Mouse (Mus musculus): ENCODE results near the gene Hid1.

Gene Hid1

DNA sequence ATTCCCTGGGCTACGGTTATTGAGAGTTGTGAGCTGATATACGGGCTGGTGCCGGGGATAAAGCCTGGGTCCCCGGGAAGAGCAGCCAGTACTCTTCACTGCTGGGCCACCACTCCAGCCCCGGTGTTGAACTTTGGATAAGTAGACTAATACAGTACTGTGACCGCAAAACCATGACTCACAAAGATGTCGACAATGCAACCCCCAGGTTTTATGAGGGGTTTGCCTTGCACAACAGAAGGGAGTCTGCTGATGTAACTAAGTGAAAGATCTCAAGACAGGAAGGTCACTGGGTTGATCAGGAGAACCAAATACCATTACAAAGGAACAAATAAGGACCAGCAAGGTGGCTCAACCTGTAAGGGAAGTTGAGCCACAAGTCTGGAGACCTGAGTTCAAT is 9.2 kb upstream of the Hid1 start:
- DNase-seq (ENCODE audit: extremely low spot score, low read depth, low spot score): no peak

DNA sequence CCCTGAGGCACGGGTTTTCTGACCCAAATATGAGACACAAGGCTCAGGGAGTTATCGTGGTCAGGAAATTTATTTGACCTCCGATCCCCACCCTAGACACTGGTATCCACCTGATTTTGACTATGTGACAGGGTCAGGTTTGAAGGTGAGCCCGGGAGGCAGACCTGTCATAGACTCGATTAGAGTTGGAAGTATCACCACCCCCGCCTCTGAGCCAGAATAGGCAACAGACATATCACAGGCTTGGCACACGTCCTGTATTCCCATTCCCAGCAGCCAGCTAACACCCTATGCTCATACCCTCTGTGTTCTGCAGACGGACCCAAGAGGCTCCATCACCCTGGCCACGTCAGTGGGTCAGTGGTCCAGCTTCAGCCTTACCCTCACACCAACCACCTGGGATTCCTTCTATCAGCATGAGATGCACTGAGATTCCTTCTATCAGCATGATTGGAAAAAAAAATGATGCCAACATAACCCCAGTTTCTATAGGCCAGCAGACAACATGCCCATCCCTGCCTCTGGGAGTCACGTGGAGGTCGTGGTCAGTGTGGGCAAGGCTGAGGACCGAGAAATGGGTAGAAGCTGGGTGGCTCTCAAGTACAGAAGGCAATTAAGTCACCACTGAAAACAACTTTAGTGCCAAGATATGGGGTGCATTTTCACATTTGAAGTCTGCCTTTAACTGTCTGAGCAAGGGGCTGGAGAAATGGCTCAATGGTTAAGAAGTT is 7.3 kb upstream of the Hid1 start:
- DNase-seq (ENCODE audit: extremely low spot score, low read depth, low spot score): no peak

DNA sequence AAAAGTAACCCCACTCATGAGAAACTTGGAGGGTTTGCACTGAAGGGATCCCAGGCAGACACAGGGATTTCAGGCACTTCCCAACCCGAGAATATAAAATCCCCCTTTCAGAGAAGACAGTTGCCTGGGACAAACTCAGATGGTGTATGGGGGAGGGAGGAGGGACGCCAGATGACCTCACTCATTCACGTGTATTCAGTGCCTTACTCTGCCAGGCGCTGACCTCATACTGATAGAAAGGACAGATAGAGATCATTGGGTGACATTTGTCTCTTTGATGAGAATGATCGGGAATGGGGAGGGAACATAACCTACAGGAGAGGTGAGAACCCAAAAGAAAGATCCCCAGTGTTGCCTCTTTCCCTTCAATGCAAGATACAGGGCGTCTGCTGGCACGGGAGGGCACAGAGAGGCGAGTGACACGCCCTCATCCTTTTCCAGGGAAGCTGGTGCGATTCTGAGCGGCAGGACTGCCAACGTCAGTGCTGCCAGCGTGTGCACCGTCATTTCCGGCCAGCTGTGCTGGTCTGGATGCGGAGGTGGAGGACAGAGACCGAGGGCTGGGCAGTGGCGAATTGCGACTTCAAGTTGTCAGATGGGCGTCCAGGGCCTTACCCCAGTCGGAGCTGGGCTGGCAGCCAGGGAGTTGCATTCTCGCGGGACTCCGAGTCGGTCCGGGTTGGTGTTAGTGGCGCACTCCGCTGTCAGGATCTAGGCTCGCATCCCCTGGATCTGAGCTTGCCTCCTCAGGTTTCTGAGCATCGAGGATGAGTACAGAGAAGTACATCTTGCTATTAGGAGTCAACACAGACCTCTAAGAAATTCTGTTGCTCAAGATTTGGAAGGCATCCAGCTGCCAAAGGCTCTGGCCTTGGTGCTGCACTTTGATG is 6.5 kb upstream of the Hid1 start:
- DNase-seq (ENCODE audit: extremely low spot score, low read depth, low spot score): no peak

DNA sequence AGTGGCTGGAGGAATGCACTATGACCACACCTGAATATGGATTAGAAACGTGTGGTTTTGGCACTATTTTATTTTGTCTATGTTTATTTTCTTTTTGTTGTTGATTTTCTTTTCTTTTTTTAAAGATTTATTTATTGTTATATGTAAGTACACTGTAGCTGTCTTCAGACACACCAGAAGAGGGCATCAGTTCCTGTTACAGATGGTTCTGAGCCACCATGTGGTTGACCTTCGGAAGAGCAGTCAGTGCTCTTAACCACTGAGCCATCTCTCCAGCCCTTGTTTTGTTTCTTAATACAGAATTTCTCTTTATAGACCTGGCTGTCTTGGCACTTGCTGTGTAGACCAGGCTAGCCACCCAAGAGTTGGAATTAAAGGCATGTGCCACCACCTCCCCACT is 5.2 kb upstream of the Hid1 start:
- no peak for DNase-seq (ENCODE audit: extremely low spot score, low read depth, low spot score)

DNA sequence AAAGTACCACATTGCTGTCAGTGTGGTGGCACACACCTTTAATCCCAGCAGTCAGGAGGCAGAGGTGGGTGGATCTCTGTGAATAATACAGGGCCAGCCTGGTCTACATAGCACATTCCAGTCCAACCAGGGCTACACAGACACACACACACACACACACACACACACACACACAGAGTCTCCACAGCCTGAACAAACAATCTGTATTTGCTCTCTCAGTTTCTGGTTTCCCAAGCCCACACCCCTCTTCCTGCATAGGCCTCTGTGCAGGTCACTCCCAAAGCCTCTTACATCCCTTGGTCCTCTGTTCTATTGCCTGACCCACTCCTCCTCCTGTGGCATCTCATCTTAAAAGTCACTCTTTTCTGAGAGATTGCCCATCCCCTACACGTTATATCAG is 4.5 kb upstream of the Hid1 start:
- no peak for DNase-seq (ENCODE audit: extremely low spot score, low read depth, low spot score)

DNA sequence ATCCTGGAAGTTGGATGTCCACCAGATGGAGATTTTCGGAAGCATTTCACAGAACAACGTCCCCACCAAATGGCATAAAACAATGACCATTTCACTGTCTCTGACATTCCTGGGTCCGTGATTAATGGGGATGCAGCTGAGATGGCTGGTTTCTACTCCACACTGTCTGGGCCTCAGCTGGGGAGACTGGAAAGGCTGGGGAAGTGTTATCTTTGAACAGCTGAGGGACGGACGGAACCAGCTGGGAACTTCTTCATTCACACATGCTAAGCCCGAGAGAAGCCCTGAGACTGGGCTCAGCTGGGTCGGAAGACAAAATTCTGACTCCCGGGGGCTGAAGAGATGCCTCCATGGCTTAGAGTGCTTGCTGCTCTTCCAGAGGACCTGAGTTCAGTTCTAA is 3.8 kb upstream of the Hid1 start:
- no peak for DNase-seq (ENCODE audit: extremely low spot score, low read depth, low spot score)

DNA sequence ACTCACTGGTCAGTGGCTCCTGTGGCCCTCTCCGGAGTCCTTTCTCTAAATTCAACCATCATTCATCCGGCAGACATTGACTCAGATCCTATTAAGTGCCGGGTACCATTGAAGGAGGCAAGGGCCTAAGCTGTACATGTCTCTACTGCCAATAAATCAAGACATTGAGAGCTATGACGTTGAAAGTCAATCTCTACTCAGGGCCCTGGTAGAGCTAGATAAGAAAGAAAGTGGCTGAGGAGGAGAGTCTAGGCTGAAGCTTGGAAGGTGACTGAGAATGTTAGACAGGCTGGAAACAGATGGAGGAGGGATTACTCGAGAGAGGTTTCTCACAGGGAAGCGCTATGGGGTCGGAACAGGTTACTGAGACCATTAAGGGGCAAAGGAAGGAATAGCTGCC is 2.8 kb upstream of the Hid1 start:
- DNase-seq (ENCODE audit: extremely low spot score, low read depth, low spot score): no peak

DNA sequence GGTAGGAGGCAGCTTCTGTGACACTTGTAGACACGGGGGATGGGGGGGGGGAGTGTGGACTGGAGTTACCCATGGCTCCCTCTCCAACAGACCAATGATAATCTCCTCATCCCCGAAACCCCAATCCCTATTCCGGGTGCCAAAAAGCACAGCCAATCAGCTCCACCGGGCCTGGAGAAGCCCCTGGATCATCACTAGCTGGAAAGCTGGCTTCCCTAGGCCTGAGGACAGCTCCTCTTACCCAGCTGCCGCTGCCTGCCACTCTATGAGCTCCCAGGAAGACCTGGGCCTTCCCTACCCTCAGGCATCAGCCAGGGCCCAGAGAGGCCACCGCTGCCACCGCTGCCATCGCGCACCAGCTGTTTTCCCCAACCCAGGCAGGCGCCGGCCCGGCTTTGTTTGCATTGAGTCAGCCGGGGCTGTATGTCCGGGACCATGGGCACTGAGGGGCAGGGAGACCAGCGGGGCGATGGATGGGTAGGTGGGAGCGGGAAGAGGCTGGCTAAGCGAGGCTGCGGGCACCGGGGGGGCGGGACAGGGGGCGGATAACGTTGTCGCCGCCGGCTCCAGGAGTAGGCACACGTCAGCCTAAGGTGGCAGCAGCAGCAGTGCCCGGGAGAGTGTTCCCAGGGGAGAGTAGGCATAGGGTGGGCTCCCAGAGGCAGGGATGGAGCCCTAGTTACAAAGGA is 706 bp downstream of the Hid1 start:
- DNase-seq (ENCODE audit: extremely low spot score, low read depth, low spot score): no peak

DNA sequence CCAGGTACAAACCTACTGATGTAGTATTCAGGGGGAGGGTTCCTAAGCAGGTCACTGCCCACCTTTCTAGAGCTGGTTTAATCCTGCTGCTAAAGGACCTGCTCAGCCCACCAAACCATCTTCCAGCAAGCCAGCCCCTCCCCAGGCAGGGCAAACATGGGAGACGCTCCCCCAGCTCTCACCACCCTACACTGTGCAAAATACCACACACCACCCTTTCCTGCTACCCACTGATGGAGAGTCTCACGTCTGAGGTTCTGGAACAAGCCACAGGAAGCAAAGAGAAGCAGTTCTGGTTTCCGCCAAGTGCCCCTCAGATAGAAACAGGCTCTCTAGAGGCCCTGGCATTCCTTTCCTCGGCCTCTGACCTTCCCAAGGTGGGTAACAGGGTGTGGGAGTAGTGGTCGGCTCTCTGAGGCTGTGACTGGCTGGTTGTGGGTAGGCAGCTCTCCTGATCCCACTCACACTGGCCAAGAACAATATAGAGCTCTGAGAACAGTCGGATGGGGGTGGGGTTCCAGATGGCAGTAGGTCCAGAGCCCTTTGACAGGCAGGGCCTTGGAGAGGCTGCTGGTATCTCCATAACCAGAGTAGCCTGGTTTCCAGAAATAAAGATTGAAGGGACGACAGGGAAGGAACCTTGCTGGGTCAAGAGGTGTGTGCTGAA is 1.4 kb downstream of the Hid1 start:
- DNase-seq (ENCODE audit: extremely low spot score, low read depth, low spot score): no peak

DNA sequence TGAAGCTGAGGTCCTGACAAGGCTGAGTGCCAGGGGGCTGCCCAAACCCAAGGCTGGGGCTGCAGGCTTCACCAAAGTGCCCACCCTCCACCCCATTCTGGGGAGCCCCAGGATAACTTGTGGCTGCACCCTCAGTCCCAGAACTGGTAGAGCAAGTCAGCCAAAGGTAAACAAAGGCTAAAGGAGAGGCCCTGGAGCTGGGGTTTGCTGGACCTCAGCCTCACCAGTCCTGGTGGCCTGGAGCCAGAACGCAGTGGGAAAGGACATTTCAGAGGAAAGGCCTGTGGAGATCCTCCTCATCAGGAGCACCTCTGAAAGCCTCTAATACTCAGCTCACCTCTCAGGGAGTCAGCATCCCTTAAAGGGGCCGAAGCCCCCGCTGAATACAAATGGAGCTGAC is 3.4 kb downstream of the Hid1 start:
- DNase-seq (ENCODE audit: extremely low spot score, low read depth, low spot score): no peak

DNA sequence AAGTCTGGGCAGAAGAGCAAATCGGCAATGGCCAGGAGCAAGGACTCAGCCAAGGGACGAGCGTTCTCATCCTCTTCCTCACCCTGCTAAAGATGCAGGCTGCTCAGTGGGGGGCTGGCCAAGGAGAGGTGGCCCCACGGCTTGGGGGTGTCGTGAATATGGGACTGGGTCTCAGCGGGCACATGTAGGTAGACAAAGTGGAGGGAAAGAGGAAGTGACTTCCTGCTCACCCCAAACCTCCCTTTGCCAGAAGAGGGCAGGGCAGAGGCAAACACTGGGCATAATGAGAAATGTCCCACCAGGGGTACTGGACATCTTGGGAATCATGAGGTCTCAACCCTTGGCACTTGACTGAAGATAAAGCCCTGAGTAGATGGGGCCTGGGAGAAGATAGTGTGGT is 7.8 kb downstream of the Hid1 start:
- no peak for DNase-seq (ENCODE audit: extremely low spot score, low read depth, low spot score)

DNA sequence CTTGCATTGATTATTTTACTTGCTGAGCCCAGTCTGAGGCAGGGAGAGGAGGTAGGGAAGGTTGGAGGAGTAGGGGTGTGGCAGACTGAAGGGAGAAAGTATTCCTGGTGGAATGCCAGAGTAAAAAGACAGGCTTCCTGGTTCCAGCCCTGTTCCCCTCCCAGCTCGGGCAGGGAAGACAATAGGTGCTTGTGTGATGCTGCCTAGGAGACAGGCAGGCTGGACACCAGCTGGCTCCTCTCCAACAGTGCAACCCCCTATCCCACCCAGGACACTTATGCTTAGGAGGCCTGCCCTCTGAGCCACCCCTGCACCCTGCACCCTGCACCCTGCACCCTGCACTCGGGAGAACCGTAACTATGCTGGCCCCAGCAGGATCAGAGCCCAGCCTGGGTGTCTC is 8.3 kb downstream of the Hid1 start:
- no peak for DNase-seq (ENCODE audit: extremely low spot score, low read depth, low spot score)

DNA sequence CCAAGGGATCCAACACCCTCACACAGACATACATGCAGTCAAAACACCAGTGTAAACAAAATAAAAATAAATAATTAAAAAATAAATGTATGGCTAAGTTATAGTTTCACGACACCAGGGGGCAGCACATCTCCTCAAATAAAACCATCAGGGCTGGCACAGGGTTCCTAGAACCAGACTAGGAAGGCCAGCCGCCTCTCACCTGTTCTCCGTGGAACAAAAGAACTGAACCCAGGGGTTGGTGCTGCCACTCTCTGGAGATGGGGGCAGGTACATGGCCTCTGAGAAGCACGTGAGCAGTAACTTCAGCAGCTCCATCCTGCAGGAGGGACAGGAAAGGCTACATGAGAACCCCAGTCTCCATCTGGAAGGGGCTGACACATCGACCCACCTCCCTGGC is 9.1 kb downstream of the Hid1 start:
- no peak for DNase-seq (ENCODE audit: extremely low spot score, low read depth, low spot score)

DNA sequence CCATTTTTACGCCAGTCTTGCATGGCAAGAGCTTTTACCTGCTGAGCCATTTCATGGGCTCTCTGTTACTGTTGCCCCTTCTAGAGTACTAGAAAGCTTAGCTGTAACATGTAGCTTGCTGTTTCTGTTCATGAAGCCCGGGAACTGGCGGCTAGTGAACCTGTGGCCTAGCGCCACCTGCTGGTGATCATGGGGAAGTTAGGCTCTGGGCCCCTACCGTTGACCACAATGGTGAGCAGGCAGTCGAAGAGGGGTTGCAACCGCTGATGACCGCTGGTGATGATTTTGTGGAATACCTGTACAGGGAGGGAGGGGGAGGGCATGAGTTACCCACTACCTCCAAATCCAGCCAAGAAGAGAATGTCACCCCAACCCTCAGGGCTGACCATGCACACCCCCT is 13.4 kb downstream of the Hid1 start:
- DNase-seq (ENCODE audit: extremely low spot score, low read depth, low spot score): peak; percentile 64

DNA sequence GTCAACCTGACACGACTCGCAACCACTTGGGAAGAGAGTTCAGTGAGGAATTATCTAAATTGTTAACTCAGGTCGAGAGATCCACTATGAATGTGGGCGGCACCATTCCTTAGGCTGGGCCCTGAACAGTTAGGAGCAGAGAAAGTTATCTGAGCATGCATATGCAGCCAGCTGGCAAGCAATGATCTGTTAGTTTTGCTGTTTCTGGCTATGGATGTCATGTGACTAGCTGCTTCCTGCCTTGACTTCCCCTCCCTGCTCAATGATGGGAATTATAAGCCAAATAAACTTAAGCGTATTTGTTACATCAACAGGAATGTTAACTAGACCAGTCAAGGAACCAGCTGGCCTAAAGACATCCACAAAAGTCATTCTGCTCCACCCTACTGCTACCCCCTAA is 14.2 kb downstream of the Hid1 start:
- no peak for DNase-seq (ENCODE audit: extremely low spot score, low read depth, low spot score)

DNA sequence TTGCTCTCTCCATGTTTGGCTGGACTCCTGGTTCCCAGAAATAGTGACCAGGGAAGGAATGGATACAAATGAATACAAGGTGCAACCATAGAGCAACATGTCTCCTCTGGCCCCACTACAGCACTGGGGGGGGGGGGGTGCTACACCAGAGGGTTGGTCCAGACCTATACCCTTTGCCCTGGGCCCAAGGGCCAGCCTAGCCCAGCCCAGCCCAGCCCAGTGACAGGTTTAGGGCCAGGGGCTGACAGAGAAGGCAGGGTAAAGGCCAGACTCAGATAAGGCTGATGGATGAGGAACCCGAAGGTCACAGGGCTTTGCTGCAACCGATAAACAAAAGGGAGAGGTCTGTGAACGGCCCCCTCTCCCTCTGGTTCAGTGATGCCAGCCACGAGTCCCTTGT is 17.6 kb downstream of the Hid1 start:
- no peak for DNase-seq (ENCODE audit: extremely low spot score, low read depth, low spot score)

DNA sequence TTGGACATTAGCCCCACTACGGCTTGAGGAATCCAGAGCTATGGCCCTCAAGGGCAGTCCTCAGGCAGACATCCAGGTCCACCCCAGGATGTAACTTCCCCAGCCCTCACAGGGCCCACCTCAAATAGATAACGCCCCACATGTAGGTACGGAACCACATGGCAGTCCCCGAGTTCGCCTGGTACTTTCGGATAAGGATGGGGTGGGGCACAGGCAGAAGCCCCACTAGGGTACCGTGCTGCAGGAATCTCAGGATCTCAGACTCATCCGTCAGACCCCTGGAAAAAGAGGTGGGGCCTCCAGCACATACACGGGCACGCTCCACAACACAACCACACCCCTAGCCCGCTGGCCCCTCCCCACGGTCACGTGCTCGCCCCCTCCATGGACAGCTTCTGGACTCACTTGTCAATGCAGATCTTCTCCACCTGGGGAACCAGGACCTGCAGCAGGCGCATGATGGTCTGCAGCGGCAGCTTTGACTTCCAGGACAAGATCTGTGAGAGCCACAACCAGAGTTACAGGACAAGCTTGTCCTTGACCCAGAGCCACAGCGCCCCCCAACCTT is 18.8 kb downstream of the Hid1 start:
- DNase-seq (ENCODE audit: extremely low spot score, low read depth, low spot score): no peak

DNA sequence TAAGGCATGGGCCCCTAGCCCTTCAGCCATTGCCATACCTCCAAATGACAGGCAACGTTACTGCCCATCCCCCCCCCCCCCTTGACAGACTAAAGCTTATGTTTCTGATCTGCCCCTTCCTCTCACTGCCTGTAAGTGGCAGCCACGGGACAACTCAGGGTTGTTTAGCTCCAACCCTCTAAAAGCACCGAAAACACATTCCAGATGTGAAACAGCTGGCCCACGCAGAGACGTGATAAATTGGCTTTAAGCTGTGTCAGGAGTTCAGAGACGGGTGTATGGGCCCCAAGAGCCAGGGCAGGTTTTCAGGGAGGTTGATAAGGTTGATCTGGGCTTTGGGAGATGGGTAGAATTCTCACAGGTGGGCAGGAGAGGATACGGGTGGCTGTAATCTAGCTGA is 22.0 kb downstream of the Hid1 start:
- DNase-seq (ENCODE audit: extremely low spot score, low read depth, low spot score): peak; percentile 76

DNA sequence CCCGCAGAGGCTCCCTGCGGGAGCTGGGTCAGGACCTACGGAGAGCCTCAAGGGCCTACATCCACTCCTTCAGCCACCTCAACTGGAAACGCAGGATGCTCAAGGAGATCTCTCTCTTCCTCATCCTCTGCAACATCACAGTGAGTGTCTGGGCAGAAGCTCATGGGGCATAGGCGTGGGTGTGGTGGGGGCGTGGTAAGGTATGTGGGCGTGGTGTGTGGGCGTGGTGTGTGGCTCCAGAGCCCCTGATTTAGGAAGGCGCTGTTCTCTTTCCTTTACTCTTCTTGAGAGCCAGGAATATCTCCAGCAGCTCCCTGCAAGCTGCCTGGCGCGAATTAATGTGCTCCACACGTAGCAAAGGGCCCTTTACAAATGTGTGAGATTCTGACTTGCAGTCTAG is 22.6 kb downstream of the Hid1 start:
- DNase-seq (ENCODE audit: extremely low spot score, low read depth, low spot score): no peak

DNA sequence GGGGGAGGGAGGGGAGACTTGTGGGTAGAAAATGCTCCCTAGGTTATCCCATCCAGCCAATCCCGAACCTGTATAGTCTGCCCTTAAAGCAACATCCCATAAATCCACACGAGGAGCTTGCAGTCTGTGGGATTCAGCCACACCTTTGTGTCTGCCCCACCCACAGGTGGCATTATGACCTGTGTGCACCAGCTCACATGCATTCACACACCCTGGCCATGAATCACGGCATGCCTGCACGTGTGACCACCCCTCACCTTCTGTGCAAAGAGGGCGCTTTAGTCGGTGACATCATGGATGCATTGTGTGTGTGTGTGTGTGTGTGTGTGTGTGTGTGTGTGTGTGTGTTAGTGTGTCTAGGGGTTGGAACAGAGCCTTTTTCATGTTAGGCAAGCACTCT is 25.7 kb downstream of the Hid1 start:
- no peak for DNase-seq (ENCODE audit: extremely low spot score, low read depth, low spot score)

DNA sequence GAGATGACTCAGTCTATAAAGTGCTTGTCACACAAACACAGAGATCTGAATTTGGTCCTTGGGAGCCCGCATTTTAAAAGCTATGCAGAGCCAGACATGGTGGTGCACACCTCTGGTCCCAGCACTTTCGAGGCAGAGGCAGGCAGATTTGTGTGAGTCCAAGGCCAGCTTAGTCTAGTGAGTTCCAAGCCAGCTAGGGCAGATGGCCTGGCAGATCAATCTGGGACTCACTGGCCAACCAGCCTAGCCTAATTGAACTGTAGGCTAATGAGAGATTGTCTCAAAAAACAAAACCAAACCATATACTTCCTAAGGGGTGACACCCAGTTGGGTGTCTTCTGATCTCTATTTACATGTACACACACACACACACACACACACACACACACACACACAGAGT is 26.3 kb downstream of the Hid1 start:
- DNase-seq (ENCODE audit: extremely low spot score, low read depth, low spot score): no peak

Measured in hindlimb bud, embryonic 11.5 days (tissue).